Mouse (Mus musculus) inflammation-experienced regulatory T-cells, adult 16 weeks (primary cell): Measurements from ENCODE around the gene Atp5e. TPM values are rescaled to one million over a fixed set of nuclear protein-coding genes. Genes with fewer than 3 reads are reported as not detected.

Experiments
- polyA plus RNA-seq: library from polyadenylated mRNA; unstranded; fragments of 100-300 nt; shearing (Covaris generic); gene quantifications from one replicate; pipeline ENCODE4 v1.2.1, GENCODE M21; 2017

Atp5e gene
- 455 TPM for polyA plus RNA-seq

GRCm38 (mm10) chr2:174463789-174464523 is at the start of gene Atp5e:
Atp5e (minus strand) TSS chr2:174464105.

GRCm38 (mm10) chr2:174472818-174473549 is 9.1 kb upstream of the Atp5e start, which contains the start of gene Prelid3b:
Prelid3b (minus strand) TSS chr2:174473081.

DNA sequence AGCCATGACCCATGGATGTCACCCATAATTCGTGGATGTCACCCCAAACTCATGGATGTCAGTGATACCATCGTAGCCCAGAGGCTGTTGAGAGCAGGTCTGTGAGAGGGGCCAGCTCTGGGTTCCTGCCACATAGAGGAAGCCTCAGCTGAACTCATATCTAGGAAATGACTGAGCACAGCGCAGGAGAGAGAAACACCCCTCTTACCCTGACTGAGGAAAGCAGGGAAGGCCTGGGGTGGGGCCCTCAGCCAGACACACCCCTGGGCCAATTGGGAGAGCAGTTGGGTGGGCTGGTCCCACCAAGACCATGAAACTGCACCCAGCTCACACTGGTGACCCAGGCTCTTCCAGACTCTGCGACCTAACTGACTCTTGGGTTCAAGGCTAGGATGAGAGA is 13.6 kb downstream of the Atp5e start, which contains the start of gene Tubb1:
Tubb1 (plus strand) TSS at position 343 of the 400 bp plus-strand sequence.

GRCm38 (mm10) chr2:174438737-174439449 is 25.0 kb downstream of the Atp5e start, which contains the start of gene Ctsz:
Ctsz (minus strand) TSS chr2:174439039.

DNA sequence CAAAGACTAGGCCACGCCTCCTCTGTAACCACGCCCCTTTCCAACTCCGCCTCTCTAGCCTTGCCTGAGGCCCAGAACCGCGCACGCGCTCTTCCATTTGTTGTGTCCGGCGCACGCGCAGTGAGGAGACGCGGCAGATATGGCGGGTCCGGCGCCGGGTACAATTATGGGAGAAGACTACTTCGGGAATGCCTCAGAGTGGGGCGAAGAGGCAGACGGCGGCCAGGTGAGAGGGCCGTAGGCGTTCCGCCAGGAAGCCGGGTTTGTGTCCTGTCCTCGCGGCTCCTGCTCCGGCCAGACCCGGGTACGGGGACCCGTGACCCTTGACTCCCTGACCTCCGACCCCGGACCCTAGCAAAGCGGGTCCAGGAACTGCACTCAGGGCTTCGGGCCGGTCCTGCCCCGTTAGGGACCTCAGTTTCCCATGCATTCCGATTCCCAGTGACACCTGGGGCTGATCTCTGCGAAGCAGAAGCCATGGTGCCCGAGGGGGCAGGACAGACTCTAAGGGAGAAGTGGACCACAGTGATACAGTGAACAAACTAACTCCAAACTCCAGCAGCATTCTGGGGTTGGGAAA is 48.1 kb downstream of the Atp5e start, which contains the start of gene Nelfcd:
Nelfcd (plus strand) TSS at position 74 of the 580 bp plus-strand sequence.

Other genes starting within 250 kb of the Atp5e start
- 87.4 TPM for gene Gnas, start 179.8 kb downstream of the Atp5e start, polyA plus RNA-seq
- not detected for gene Gm20721, start 117.4 kb downstream of the Atp5e start, polyA plus RNA-seq
- gene Nelfcd, start 48.3 kb downstream of the Atp5e start, polyA plus RNA-seq, result 87.4 TPM
- 147 TPM for gene Ctsz, start 25.1 kb downstream of the Atp5e start, polyA plus RNA-seq
- gene Tubb1, start 13.4 kb downstream of the Atp5e start, polyA plus RNA-seq, result 0.21 TPM
- 94.2 TPM for gene Prelid3b, start 9.0 kb upstream of the Atp5e start, polyA plus RNA-seq
- 19.6 TPM for gene Zfp831, start 179.4 kb upstream of the Atp5e start, polyA plus RNA-seq